Mouse (Mus musculus): ENCODE data around the gene Gm29776. TPM values are rescaled to one million over a fixed set of nuclear protein-coding genes. Genes with fewer than 3 reads are reported as not detected.

Gm29776 gene
- polyA plus RNA-seq (2017; shearing (Covaris generic)) = 0.16 TPM

GRCm38 (mm10) chr14:54698733-54699132 lies at the start of gene Gm29776:
TSS of gene Gm29776 (minus strand) at chr14:54698833.

GRCm38 (mm10) chr14:54712074-54712473 lies 13.4 kb upstream of the Gm29776 start, which contains the start of gene Cebpe:
TSS of gene Cebpe (minus strand) at chr14:54712174.

GRCm38 (mm10) chr14:54686522-54687143 lies 12.0 kb downstream of the Gm29776 start, which contains the start of gene Acin1:
TSS of gene Acin1 (minus strand) at chr14:54686931.

GRCm38 (mm10) chr14:54686063-54686521 lies 12.5 kb downstream of the Gm29776 start, which contains the start of gene 1700123O20Rik:
TSS of gene 1700123O20Rik (plus strand) at chr14:54686216.

Other genes with a start within 250 kb of the Gm29776 start
- gene Lrp10, start 234.7 kb downstream of the Gm29776 start, polyA plus RNA-seq (2017; shearing (Covaris generic)) = 89.5 TPM
- gene Rem2, start 222.7 kb downstream of the Gm29776 start, polyA plus RNA-seq (2017; shearing (Covaris generic)) = 0.95 TPM
- gene Prmt5, start 181.3 kb downstream of the Gm29776 start, polyA plus RNA-seq (2017; shearing (Covaris generic)) = 51.3 TPM
- gene Haus4, start 144.2 kb downstream of the Gm29776 start, polyA plus RNA-seq (2017; shearing (Covaris generic)) = 29.7 TPM
- gene Ajuba, start 121.3 kb downstream of the Gm29776 start, polyA plus RNA-seq (2017; shearing (Covaris generic)) = 0.26 TPM
- 5.6 TPM for gene 4931414P19Rik, start 92.8 kb downstream of the Gm29776 start, polyA plus RNA-seq (2017; shearing (Covaris generic))
- 235 TPM for gene Psmb5, start 80.8 kb downstream of the Gm29776 start, polyA plus RNA-seq (2017; shearing (Covaris generic))
- gene Psmb11, start 77.4 kb downstream of the Gm29776 start, polyA plus RNA-seq (2017; shearing (Covaris generic)) = not detected
- gene Gm17606, start 57.9 kb downstream of the Gm29776 start, polyA plus RNA-seq (2017; shearing (Covaris generic)) = not detected
- gene Cdh24, start 57.5 kb downstream of the Gm29776 start, polyA plus RNA-seq (2017; shearing (Covaris generic)) = 0.68 TPM
- gene 1700123O20Rik, start 12.6 kb downstream of the Gm29776 start, polyA plus RNA-seq (2017; shearing (Covaris generic)) = 92.8 TPM
- gene Acin1, start 11.9 kb downstream of the Gm29776 start, polyA plus RNA-seq (2017; shearing (Covaris generic)) = 113 TPM
- not detected for gene Cebpe, start 13.3 kb upstream of the Gm29776 start, polyA plus RNA-seq (2017; shearing (Covaris generic))
- 0.74 TPM for gene Slc7a8, start 83.1 kb upstream of the Gm29776 start, polyA plus RNA-seq (2017; shearing (Covaris generic))
- not detected for gene Rnf212b, start 115.3 kb upstream of the Gm29776 start, polyA plus RNA-seq (2017; shearing (Covaris generic))
- 16.6 TPM for gene Homez, start 172.1 kb upstream of the Gm29776 start, polyA plus RNA-seq (2017; shearing (Covaris generic))
- 0.60 TPM for gene Ppp1r3e, start 178.7 kb upstream of the Gm29776 start, polyA plus RNA-seq (2017; shearing (Covaris generic))
- gene Bcl2l2, start 184.5 kb upstream of the Gm29776 start, polyA plus RNA-seq (2017; shearing (Covaris generic)) = 0.59 TPM
- 0.38 TPM for gene Gm20521, start 184.6 kb upstream of the Gm29776 start, polyA plus RNA-seq (2017; shearing (Covaris generic))
- 32.5 TPM for gene Pabpn1, start 193.7 kb upstream of the Gm29776 start, polyA plus RNA-seq (2017; shearing (Covaris generic))
- gene Slc22a17, start 214.3 kb upstream of the Gm29776 start, polyA plus RNA-seq (2017; shearing (Covaris generic)) = 2.1 TPM
- gene Efs, start 227.3 kb upstream of the Gm29776 start, polyA plus RNA-seq (2017; shearing (Covaris generic)) = not detected
- gene Il25, start 233.9 kb upstream of the Gm29776 start, polyA plus RNA-seq (2017; shearing (Covaris generic)) = not detected
- gene Cmtm5, start 237.4 kb upstream of the Gm29776 start, polyA plus RNA-seq (2017; shearing (Covaris generic)) = not detected